Mouse (Mus musculus) urinary bladder, adult 18-20 months (tissue): ENCODE measurements around the gene Pum1.

Experiments used
- DNase-seq, 2 experiments: peaks; one replicate each; pipeline ENCODE4 v3.0.0; 2022; ENCODE audit warnings: low spot score in 2 of 2, mixed read lengths in 2 of 2

Pum1 gene

GRCm38 (mm10) chr4:130813958-130814357 lies 150.8 kb downstream of the Pum1 start:
- no peak for DNase-seq

GRCm38 (mm10) chr4:130814742-130815330 lies 151.7 kb downstream of the Pum1 start:
- no peak for DNase-seq

GRCm38 (mm10) chr4:130815860-130816259 lies 152.7 kb downstream of the Pum1 start:
- DNase-seq: no peak

GRCm38 (mm10) chr4:130819806-130820205 lies 156.7 kb downstream of the Pum1 start:
- DNase-seq: no peak

GRCm38 (mm10) chr4:130820594-130821255 lies 157.6 kb downstream of the Pum1 start:
- no peak for DNase-seq

GRCm38 (mm10) chr4:130828851-130829673 lies 165.9 kb downstream of the Pum1 start:
- no peak for DNase-seq
